Mouse (Mus musculus) heart, adult 2 months (tissue): ENCODE results near the gene Rcl1. TPM values are rescaled to one million over a fixed set of nuclear protein-coding genes. Genes with fewer than 3 reads are reported as not detected.

ENCODE experiments used
- DNase-seq, 2 experiments: peaks; one replicate each; pipeline ENCODE4 v3.0.0; 2021
- H3K27ac ChIP-seq: fragments of 200-600 bp; 2 replicates; pipeline ENCODE4 v1.8.1; 2022
- H3K27me3 ChIP-seq: fragments of 200-500 bp; 2 replicates; pipeline ENCODE4 v1.6.1; 2012; ENCODE audit warnings: mild to moderate bottlenecking, low read length, inconsistent platforms, mixed read lengths; ENCODE audit not compliant: control insufficient read depth, insufficient read depth
- H3K36me3 ChIP-seq: fragments of 200-500 bp; 2 replicates; pipeline ENCODE4 v1.6.1; 2012; ENCODE audit warnings: low read length, inconsistent platforms; ENCODE audit not compliant: control insufficient read depth, insufficient read depth
- H3K4me1 ChIP-seq: fragments of 200-500 bp; 2 replicates; pipeline ENCODE4 v1.6.1; 2011; ENCODE audit warnings: low read length; ENCODE audit not compliant: control insufficient read depth, insufficient read depth
- H3K4me3 ChIP-seq: fragments of 200-600 bp; 2 replicates; pipeline ENCODE4 v1.8.1; 2022
- H3K79me2 ChIP-seq: fragments of 200-500 bp; replicated peaks from 2 replicates; pipeline ENCODE4 v1.6.1; 2012; ENCODE audit warnings: mild to moderate bottlenecking, inconsistent platforms, low read length, moderate library complexity, mixed read lengths; ENCODE audit not compliant: control insufficient read depth, insufficient read depth
- H3K9ac ChIP-seq: fragments of 200-500 bp; 2 replicates; pipeline ENCODE4 v1.6.1; 2012; ENCODE audit warnings: low read depth, mild to moderate bottlenecking, control low read depth, inconsistent platforms, low read length, mixed read lengths
- CTCF ChIP-seq: fragments of 200-600 bp; IDR thresholded peaks from 2 replicates; pipeline ENCODE4 v1.8.1; 2022; ENCODE audit warnings: antibody characterized with exemption, mild to moderate bottlenecking, moderate library complexity
- EP300 ChIP-seq: fragments of 200-500 bp; IDR thresholded peaks from 2 replicates; pipeline ENCODE4 v1.6.1; 2011; ENCODE audit warnings: low read depth, low read length, control low read depth; ENCODE audit not compliant: insufficient read depth
- POLR2A ChIP-seq: fragments of 200-500 bp; IDR thresholded peaks from 2 replicates; pipeline ENCODE4 v1.6.1; 2011; ENCODE audit warnings: mild to moderate bottlenecking, low read depth, low read length, control low read depth; ENCODE audit not compliant: insufficient read depth
- WGBS: fragments of 180-500 bp; shearing (Covaris S2); methylation state at CpG from one replicate; pipeline ENCODE4 v1.1.7; 2018; 5-methylcytosine and 5-hydroxymethylcytosine counted together
- intact Hi-C: fragments of 180-260 bp; cut with DNase I; formaldehyde crosslinking; loops from one replicate; pipeline ENCODE4 v1.15.1; 2025
- polyA plus RNA-seq: library from polyadenylated mRNA; depleted of rRNA; stranded (reverse); fragments of >200 nt; gene quantifications from 2 replicates; pipeline ENCODE4 v1.2.3, GENCODE M21; 2012
- total RNA-seq, 2 experiments: library from RNA; stranded (reverse); gene quantifications; 2 replicates each; pipeline ENCODE4 v1.2.3; 2021

Rcl1 gene
- total and polyA plus RNA-seq, 3 experiments: 5.0 to 6.2 (median 5.3) TPM

GRCm38 (mm10) chr19:29069195-29069594 is 32.0 kb upstream of the Rcl1 start:
- no peak for DNase-seq
- no peak for TF ChIP-seq EP300
- no peak for TF ChIP-seq POLR2A
- intact Hi-C loops: loop anchor here (5.0 to 10.0 kb wide), 2 partner anchors 198 to 436 kb away; no protein-coding TSS in a partner anchor
- 55% methylated on average over 5 of the region's 5 CpGs for WGBS
- peaks cover 10% of the 10 kb centered on the region for H3K4me1 ChIP-seq
- no peak overlapping the region for H3K27ac ChIP-seq
- H3K79me2 ChIP-seq: no peaks in the 10 kb centered on the region
- H3K27me3 ChIP-seq: no peaks in the 10 kb centered on the region
- no peak overlapping the region for H3K9ac ChIP-seq
- H3K36me3 ChIP-seq: no peaks in the 10 kb centered on the region; the same call in 1 of the 2 replicates
- no peak overlapping the region for H3K4me3 ChIP-seq

GRCm38 (mm10) chr19:29074802-29075201 is 26.4 kb upstream of the Rcl1 start:
- 33% methylated on average over 6 of the region's 6 CpGs for whole genome bisulfite sequencing
- Histone ChIP-seq H3K4me1 (no peaks in the 10 kb centered on the region), H3K27ac (peak overlapping the region; percentile 26; the same call in 1 of the 2 replicates), H3K4me3 (no peak overlapping the region), H3K79me2 (no peaks in the 10 kb centered on the region; the same call in 1 of the 2 replicates), H3K9ac (no peak overlapping the region), H3K36me3 (no peaks in the 10 kb centered on the region), H3K27me3 (no peaks in the 10 kb centered on the region)
- TF ChIP-seq CTCF (no peak), EP300 (no peak), POLR2A (no peak)
- peak; percentile 33 to 38 for DNase-seq
- intact Hi-C loops: no loop called here

DNA sequence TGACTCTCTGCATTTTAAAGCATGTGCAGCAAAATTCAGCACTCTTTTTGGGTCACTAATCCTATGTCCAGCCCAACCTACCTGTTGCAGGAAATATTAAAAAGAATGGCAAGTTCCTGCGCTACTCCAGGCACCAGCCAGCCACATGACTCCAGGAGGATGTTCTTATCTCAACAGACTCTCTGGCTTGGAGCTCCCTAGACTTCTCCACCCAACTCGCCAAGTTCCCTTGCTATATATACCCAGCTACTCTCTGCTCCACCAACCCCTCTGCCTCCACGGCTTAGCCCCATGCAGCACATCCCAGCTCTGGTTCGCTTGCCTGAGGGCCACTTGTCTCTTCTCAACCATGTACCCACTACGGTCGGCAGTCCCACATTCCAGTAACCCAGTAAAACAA is 12.5 kb upstream of the Rcl1 start:
- Histone ChIP-seq H3K4me1 (no peaks in the 10 kb centered on the region; the same call in 1 of the 2 replicates), H3K9ac (no peak overlapping the region), H3K4me3 (no peak overlapping the region), H3K79me2 (no peaks in the 10 kb centered on the region), H3K36me3 (no peaks in the 10 kb centered on the region), H3K27me3 (no peaks in the 10 kb centered on the region), H3K27ac (no peak overlapping the region)
- intact Hi-C loops: no loop called here
- 51% methylated on average over 6 of the region's 6 CpGs for WGBS
- peak in 1 of 2 experiments; percentile 26 for DNase-seq
- TF ChIP-seq EP300 (no peak), POLR2A (no peak), CTCF (no peak)

- Histone ChIP-seq H3K79me2 (no peaks in the 10 kb centered on the region), H3K4me3 (no peak overlapping the region), H3K36me3 (no peaks in the 10 kb centered on the region), H3K4me1 (no peaks in the 10 kb centered on the region; the same call in 1 of the 2 replicates), H3K27me3 (no peaks in the 10 kb centered on the region), H3K27ac (no peak overlapping the region), H3K9ac (no peak overlapping the region)
- no peak for DNase-seq
- intact Hi-C loops: no loop called here
- TF ChIP-seq EP300: no peak
- TF ChIP-seq CTCF: no peak
- no peak for TF ChIP-seq POLR2A
Observed at GRCm38 (mm10) chr19:29092194-29092593, 9.0 kb upstream of the Rcl1 start.

DNA sequence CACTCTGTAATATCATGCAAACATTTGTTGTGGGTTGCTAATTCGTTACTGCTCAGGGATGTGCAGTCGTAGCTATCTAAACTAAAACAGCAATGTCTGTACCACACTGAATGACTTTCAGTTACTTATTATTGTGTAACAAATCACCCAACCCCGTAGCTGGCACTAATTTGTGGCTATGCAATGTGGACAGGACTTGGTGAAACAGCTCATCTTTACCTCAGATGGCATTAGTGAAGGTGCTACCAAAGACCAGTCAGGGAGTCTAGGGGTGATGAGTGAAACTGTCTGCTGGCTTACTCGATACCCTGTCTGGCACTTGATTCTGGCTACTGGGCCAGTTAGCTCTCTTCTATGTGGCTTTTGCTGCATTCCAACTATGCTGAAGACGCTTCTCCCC is 2.1 kb upstream of the Rcl1 start:
- WGBS: 85% methylated on average over 5 of the region's 5 CpGs
- no peaks in the 10 kb centered on the region for H3K27me3 ChIP-seq
- TF ChIP-seq POLR2A: no peak
- TF ChIP-seq EP300: no peak
- TF ChIP-seq CTCF: no peak
- H3K4me3 ChIP-seq: no peak overlapping the region
- no peak overlapping the region for H3K9ac ChIP-seq
- no peak overlapping the region for H3K27ac ChIP-seq
- H3K36me3 ChIP-seq: no peaks in the 10 kb centered on the region
- H3K4me1 ChIP-seq: peaks cover 2% of the 10 kb centered on the region
- no peak for DNase-seq
- H3K79me2 ChIP-seq: no peaks in the 10 kb centered on the region
- intact Hi-C loops: no loop called here

- no peaks in the 10 kb centered on the region for H3K79me2 ChIP-seq
- DNase-seq: no peak
- TF ChIP-seq POLR2A (no peak), CTCF (no peak), EP300 (no peak)
- H3K4me3 ChIP-seq: no peak overlapping the region
- 81% methylated on average over 4 of the region's 4 CpGs for WGBS
- no peak overlapping the region for H3K9ac ChIP-seq
- H3K36me3 ChIP-seq: no peaks in the 10 kb centered on the region
- no peaks in the 10 kb centered on the region for H3K27me3 ChIP-seq
- intact Hi-C loops: no loop called here
- no peak overlapping the region for H3K27ac ChIP-seq
- peaks cover 2% of the 10 kb centered on the region for H3K4me1 ChIP-seq
Observed at GRCm38 (mm10) chr19:29099596-29099995, 1.6 kb upstream of the Rcl1 start.
